Mouse (Mus musculus) stomach, embryonic 14.5 days (tissue): Measurements from ENCODE around the gene Snai1. TPM values are rescaled to one million over a fixed set of nuclear protein-coding genes. Genes with fewer than 3 reads are reported as not detected.

Experiments
- ATAC-seq: fragments of 200-750 bp; cut with Nextera tagmentation; 2 replicates; pipeline ENCODE4 v1.8.0; 2017; ENCODE audit warnings: low read depth, moderate TSS enrichment; ENCODE audit not compliant: insufficient number of reproducible peaks, insufficient read depth, low FRiP score
- H3K27ac ChIP-seq: fragments of 300-500 bp; sonication (generic); 2 replicates; pipeline ENCODE4 v1.5.1; 2014; ENCODE audit warnings: mild to moderate bottlenecking, low read length, moderate library complexity, mixed read lengths
- H3K27me3 ChIP-seq: fragments of 300-500 bp; sonication (generic); 2 replicates; pipeline ENCODE4 v1.6.1; 2014; ENCODE audit warnings: low read length, control low read depth, mixed read lengths; ENCODE audit not compliant: control insufficient read depth, insufficient read depth
- H3K36me3 ChIP-seq: fragments of 300-500 bp; sonication (generic); 2 replicates; pipeline ENCODE4 v1.6.1; 2014; ENCODE audit warnings: mild to moderate bottlenecking, control low read depth, low read length, moderate library complexity, mixed read lengths; ENCODE audit not compliant: control insufficient read depth, insufficient read depth
- H3K4me1 ChIP-seq: fragments of 300-500 bp; sonication (generic); 2 replicates; pipeline ENCODE4 v1.6.1; 2014; ENCODE audit warnings: low read length, control low read depth, mixed read lengths; ENCODE audit not compliant: control insufficient read depth, insufficient read depth
- H3K4me2 ChIP-seq: fragments of 300-500 bp; sonication (generic); replicated peaks from 2 replicates; pipeline ENCODE4 v1.6.1; 2014; ENCODE audit warnings: low read depth, low read length, control low read depth
- H3K4me3 ChIP-seq: fragments of 300-500 bp; sonication (generic); 2 replicates; pipeline ENCODE4 v1.5.1; 2014; ENCODE audit warnings: low read depth, low read length, control low read depth
- H3K9ac ChIP-seq: fragments of 300-500 bp; sonication (generic); replicated peaks from 2 replicates; pipeline ENCODE4 v1.6.1; 2014; ENCODE audit warnings: low read depth, mild to moderate bottlenecking, control low read depth, low read length, moderate library complexity, mixed read lengths
- H3K9me3 ChIP-seq: fragments of 300-500 bp; sonication (generic); 2 replicates; pipeline ENCODE4 v1.6.1; 2016; ENCODE audit warnings: low read depth, low read length, control low read depth; ENCODE audit not compliant: control insufficient read depth
- WGBS: fragments of 180-500 bp; shearing (Covaris S2); extraction: QIAGEN DNeasy Blood & Tissue Kit; methylation state at CpG from one replicate; pipeline ENCODE4 v1.1.7; 2014; 5-methylcytosine and 5-hydroxymethylcytosine counted together
- polyA plus RNA-seq: library from polyadenylated mRNA; unstranded; fragments of >200 nt; fragmentation: Nextera tagmentation; extraction: Ambion mirVana; gene quantifications from 2 replicates; pipeline ENCODE4 v1.2.1, GENCODE M21; 2014

The Snai1 gene
- polyA plus RNA-seq, 1 experiment from 2014 or later, result 11.6 TPM

- Histone ChIP-seq H3K27ac (peak overlapping the region; percentile 83), H3K4me3 (no peak overlapping the region), H3K4me2 (peak overlapping the region; percentile 31; the same call in 1 of the 2 replicates), H3K36me3 (no peaks in the 10 kb centered on the region), H3K4me1 (peaks cover 26% of the 10 kb centered on the region), H3K9me3 (no peaks in the 10 kb centered on the region), H3K27me3 (no peaks in the 10 kb centered on the region), H3K9ac (no peak overlapping the region)
- 61% methylated on average over 3 of the region's 3 CpGs for WGBS
- no peak for ATAC-seq
These were observed 27.3 kb downstream of the Snai1 start for GRCm38 (mm10) chr2:167565312-167565656.

GRCm38 (mm10) chr2:167565682-167566081 is 27.7 kb downstream of the Snai1 start:
- H3K9me3 ChIP-seq, result no peaks in the 10 kb centered on the region
- peak; percentile 20; the same call in 1 of the 2 replicates for ATAC-seq
- H3K9ac ChIP-seq, result no peak overlapping the region
- peak overlapping the region; percentile 83 for H3K27ac ChIP-seq
- WGBS, result 16% methylated on average over 19 of the region's 19 CpGs
- no peak overlapping the region for H3K4me3 ChIP-seq
- peak overlapping the region; percentile 31 for H3K4me2 ChIP-seq
- no peaks in the 10 kb centered on the region for H3K36me3 ChIP-seq
- no peaks in the 10 kb centered on the region for H3K27me3 ChIP-seq
- H3K4me1 ChIP-seq, result peaks cover 28% of the 10 kb centered on the region

GRCm38 (mm10) chr2:167568112-167568511 is 30.1 kb downstream of the Snai1 start:
- WGBS, result 80% methylated on average over 9 of the region's 9 CpGs
- Histone ChIP-seq H3K4me3 (no peak overlapping the region), H3K4me2 (no peak overlapping the region), H3K9me3 (no peaks in the 10 kb centered on the region), H3K9ac (no peak overlapping the region), H3K36me3 (no peaks in the 10 kb centered on the region), H3K27ac (no peak overlapping the region), H3K4me1 (peaks cover 28% of the 10 kb centered on the region), H3K27me3 (no peaks in the 10 kb centered on the region)
- no peak for ATAC-seq

DNA sequence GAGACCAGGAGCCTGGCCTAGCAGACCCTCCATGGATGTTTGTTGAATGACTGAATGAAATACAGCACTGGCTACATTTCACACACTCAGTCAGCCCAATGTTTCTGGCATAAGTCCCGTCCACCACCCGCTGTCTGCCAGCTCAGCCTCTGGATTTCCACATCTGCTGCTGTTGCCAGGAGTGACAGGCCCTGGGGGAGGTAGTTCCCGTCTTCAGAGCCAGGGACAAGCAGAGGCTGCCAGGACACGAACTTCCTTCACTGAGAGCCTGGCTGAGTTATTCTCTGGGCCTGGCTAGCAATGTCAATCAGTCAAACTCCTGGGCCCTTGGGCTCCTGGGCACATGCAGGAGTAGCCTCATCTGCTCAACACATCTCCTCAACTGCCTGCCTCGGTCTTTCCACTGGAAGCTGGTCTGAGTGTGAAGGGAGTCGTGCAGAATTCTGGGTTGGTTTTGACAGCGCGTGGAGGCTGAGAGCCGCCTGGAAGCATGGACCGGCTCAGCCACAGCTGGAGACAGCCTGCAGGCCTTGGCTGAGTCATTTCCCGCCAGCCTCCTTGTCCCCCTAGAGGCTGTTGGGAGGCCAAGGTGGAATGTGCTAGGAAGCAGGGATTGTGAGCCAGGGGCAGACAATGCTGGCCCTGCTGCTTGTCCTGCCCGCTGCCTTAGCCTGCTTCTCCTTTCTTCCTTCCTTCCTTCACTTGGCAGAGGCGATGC is 32.1 kb downstream of the Snai1 start:
- Histone ChIP-seq H3K27me3 (no peaks in the 10 kb centered on the region), H3K9me3 (no peaks in the 10 kb centered on the region), H3K4me3 (no peak overlapping the region), H3K4me2 (no peak overlapping the region), H3K4me1 (peaks cover 10% of the 10 kb centered on the region), H3K27ac (peak overlapping the region; percentile 52; the same call in 1 of the 2 replicates), H3K36me3 (no peaks in the 10 kb centered on the region), H3K9ac (no peak overlapping the region)
- no peak for ATAC-seq
- 64% methylated on average over 13 of the region's 13 CpGs for WGBS

GRCm38 (mm10) chr2:167570815-167571214 is 32.8 kb downstream of the Snai1 start:
- H3K9me3 ChIP-seq, result no peaks in the 10 kb centered on the region
- no peaks in the 10 kb centered on the region for H3K36me3 ChIP-seq
- no peak overlapping the region for H3K27ac ChIP-seq
- no peak overlapping the region for H3K9ac ChIP-seq
- no peaks in the 10 kb centered on the region for H3K27me3 ChIP-seq
- no peak for ATAC-seq
- no peak overlapping the region for H3K4me3 ChIP-seq
- H3K4me1 ChIP-seq, result 0 out of 2 replicates have a peak, but pooled peaks cover 5% of the 10 kb centered on the region
- 85% methylated on average over 6 of the region's 6 CpGs for WGBS
- no peak overlapping the region for H3K4me2 ChIP-seq

- Histone ChIP-seq H3K4me2 (no peak overlapping the region), H3K36me3 (no peaks in the 10 kb centered on the region), H3K4me3 (no peak overlapping the region), H3K9me3 (no peaks in the 10 kb centered on the region), H3K27me3 (no peaks in the 10 kb centered on the region), H3K4me1 (0 out of 2 replicates have a peak, but pooled peaks cover 3% of the 10 kb centered on the region), H3K9ac (no peak overlapping the region), H3K27ac (no peak overlapping the region)
- no peak for ATAC-seq
- WGBS, result 81% methylated on average over 18 of the region's 18 CpGs
These were observed 33.6 kb downstream of the Snai1 start for GRCm38 (mm10) chr2:167571442-167572220.

GRCm38 (mm10) chr2:167574814-167575213 is 36.8 kb downstream of the Snai1 start:
- Histone ChIP-seq H3K4me1 (0 out of 2 replicates have a peak, but pooled peaks cover 3% of the 10 kb centered on the region), H3K27ac (no peak overlapping the region), H3K36me3 (no peaks in the 10 kb centered on the region), H3K9ac (no peak overlapping the region), H3K27me3 (no peaks in the 10 kb centered on the region), H3K9me3 (no peaks in the 10 kb centered on the region), H3K4me2 (no peak overlapping the region), H3K4me3 (no peak overlapping the region)
- ATAC-seq, result no peak
- 58% methylated on average over 9 of the region's 9 CpGs for WGBS

- no peak overlapping the region for H3K27ac ChIP-seq
- no peak for ATAC-seq
- 79% methylated on average over 7 of the region's 7 CpGs for WGBS
- no peak overlapping the region for H3K9ac ChIP-seq
- H3K27me3 ChIP-seq, result no peaks in the 10 kb centered on the region
- no peak overlapping the region for H3K4me2 ChIP-seq
- H3K36me3 ChIP-seq, result no peaks in the 10 kb centered on the region
- no peaks in the 10 kb centered on the region for H3K4me1 ChIP-seq
- no peak overlapping the region for H3K4me3 ChIP-seq
- H3K9me3 ChIP-seq, result no peaks in the 10 kb centered on the region
These were observed 37.6 kb downstream of the Snai1 start for GRCm38 (mm10) chr2:167575581-167575980.
